Mouse (Mus musculus): Measurements from ENCODE around the gene Abhd8. TPM values are rescaled to one million over a fixed set of nuclear protein-coding genes. Genes with fewer than 3 reads are reported as not detected.

Abhd8 gene
- polyA plus RNA-seq, 1 experiment = 231 TPM

GRCm38 (mm10) chr8:71466198-71466597 lies 2.7 kb upstream of the Abhd8 start:
- TF ChIP-seq CTCF (IDR thresholded peaks at IDR 0.05; ENCODE audit: control insufficient read depth, insufficient read depth, insufficient replicate concordance, low read depth, low read length) (no peak), POLR2A (IDR thresholded peaks at IDR 0.05; ENCODE audit: control insufficient read depth, low read depth, low read length) (no peak)
- no peaks in the 10 kb centered on the region for H3K27me3 ChIP-seq (ENCODE audit: control insufficient read depth, insufficient read depth, low read length)
- H3K4me1 ChIP-seq (ENCODE audit: control insufficient read depth, insufficient read depth, low read length) = peaks cover 34% of the 10 kb centered on the region
- no peaks in the 10 kb centered on the region for H3K36me3 ChIP-seq (ENCODE audit: control insufficient read depth, insufficient read depth, low read length)
- H3K4me3 ChIP-seq (ENCODE audit: control insufficient read depth, low read depth, low read length) = no peak overlapping the region
- no peak overlapping the region for H3K27ac ChIP-seq (ENCODE audit: control insufficient read depth, insufficient read depth, low read depth, low read length)

GRCm38 (mm10) chr8:71465733-71466132 lies 2.3 kb upstream of the Abhd8 start:
- Histone ChIP-seq H3K4me3 (ENCODE audit: control insufficient read depth, low read depth, low read length) (no peak overlapping the region), H3K4me1 (ENCODE audit: control insufficient read depth, insufficient read depth, low read length) (peaks cover 36% of the 10 kb centered on the region), H3K27ac (ENCODE audit: control insufficient read depth, insufficient read depth, low read depth, low read length) (no peak overlapping the region), H3K27me3 (ENCODE audit: control insufficient read depth, insufficient read depth, low read length) (no peaks in the 10 kb centered on the region), H3K36me3 (ENCODE audit: control insufficient read depth, insufficient read depth, low read length) (no peaks in the 10 kb centered on the region)
- TF ChIP-seq CTCF (IDR thresholded peaks at IDR 0.05; ENCODE audit: control insufficient read depth, insufficient read depth, insufficient replicate concordance, low read depth, low read length) (no peak), POLR2A (IDR thresholded peaks at IDR 0.05; ENCODE audit: control insufficient read depth, low read depth, low read length) (no peak)

- Histone ChIP-seq H3K4me1 (ENCODE audit: control insufficient read depth, insufficient read depth, low read length) (peaks cover 34% of the 10 kb centered on the region), H3K27ac (ENCODE audit: control insufficient read depth, insufficient read depth, low read depth, low read length) (peak within 1 kb of the TSS; percentile 94)
- peak; percentile 89 for TF ChIP-seq CTCF (IDR thresholded peaks at IDR 0.05; ENCODE audit: control insufficient read depth, insufficient read depth, insufficient replicate concordance, low read depth, low read length)
- TF ChIP-seq POLR2A (IDR thresholded peaks at IDR 0.05; ENCODE audit: control insufficient read depth, low read depth, low read length) = peak; percentile 42
Observed at GRCm38 (mm10) chr8:71464513-71465500, 1.4 kb upstream of the Abhd8 start, which contains the start of gene Mrpl34. Gene Mrpl34, plus strand, starts transcription at chr8:71464959.

GRCm38 (mm10) chr8:71462786-71463185 lies 669 bp downstream of the Abhd8 start:
- peak overlapping the region; percentile 94 for H3K27ac ChIP-seq (ENCODE audit: control insufficient read depth, insufficient read depth, low read depth, low read length)
- TF ChIP-seq CTCF (IDR thresholded peaks at IDR 0.05; ENCODE audit: control insufficient read depth, insufficient read depth, insufficient replicate concordance, low read depth, low read length) (no peak), POLR2A (IDR thresholded peaks at IDR 0.05; ENCODE audit: control insufficient read depth, low read depth, low read length) (peak; percentile 37; the same call in 1 of the 2 replicates)
- H3K4me1 ChIP-seq (ENCODE audit: control insufficient read depth, insufficient read depth, low read length) = peaks cover 34% of the 10 kb centered on the region
- H3K4me3 ChIP-seq (ENCODE audit: control insufficient read depth, low read depth, low read length) = peak overlapping the region; percentile 97
- no peaks in the 10 kb centered on the region for H3K27me3 ChIP-seq (ENCODE audit: control insufficient read depth, insufficient read depth, low read length)
- no peaks in the 10 kb centered on the region for H3K36me3 ChIP-seq (ENCODE audit: control insufficient read depth, insufficient read depth, low read length)

More at GRCm38 (mm10) chr8:71464513-71465500, 1.4 kb upstream of the Abhd8 start, which contains the start of gene Mrpl34:
- peak within 1 kb of the TSS; percentile 97 for H3K4me3 ChIP-seq (ENCODE audit: control insufficient read depth, low read depth, low read length)
- no peaks in the 10 kb centered on the region for H3K36me3 ChIP-seq (ENCODE audit: control insufficient read depth, insufficient read depth, low read length)
- H3K27me3 ChIP-seq (ENCODE audit: control insufficient read depth, insufficient read depth, low read length) = no peaks in the 10 kb centered on the region

GRCm38 (mm10) chr8:71462191-71462590 lies 1.3 kb downstream of the Abhd8 start:
- no peaks in the 10 kb centered on the region for H3K36me3 ChIP-seq (ENCODE audit: control insufficient read depth, insufficient read depth, low read length)

GRCm38 (mm10) chr8:71461152-71461840 lies 2.2 kb downstream of the Abhd8 start:
- Histone ChIP-seq H3K27me3 (ENCODE audit: control insufficient read depth, insufficient read depth, low read length) (no peaks in the 10 kb centered on the region), H3K36me3 (ENCODE audit: control insufficient read depth, insufficient read depth, low read length) (no peaks in the 10 kb centered on the region), H3K4me1 (ENCODE audit: control insufficient read depth, insufficient read depth, low read length) (peaks cover 37% of the 10 kb centered on the region), H3K27ac (ENCODE audit: control insufficient read depth, insufficient read depth, low read depth, low read length) (no peak overlapping the region), H3K4me3 (ENCODE audit: control insufficient read depth, low read depth, low read length) (peak overlapping the region; percentile 13)
- no peak for TF ChIP-seq POLR2A (IDR thresholded peaks at IDR 0.05; ENCODE audit: control insufficient read depth, low read depth, low read length)
- TF ChIP-seq CTCF (IDR thresholded peaks at IDR 0.05; ENCODE audit: control insufficient read depth, insufficient read depth, insufficient replicate concordance, low read depth, low read length) = no peak

More at GRCm38 (mm10) chr8:71462191-71462590, 1.3 kb downstream of the Abhd8 start:
- Histone ChIP-seq H3K4me1 (ENCODE audit: control insufficient read depth, insufficient read depth, low read length) (peaks cover 37% of the 10 kb centered on the region), H3K27me3 (ENCODE audit: control insufficient read depth, insufficient read depth, low read length) (no peaks in the 10 kb centered on the region), H3K27ac (ENCODE audit: control insufficient read depth, insufficient read depth, low read depth, low read length) (no peak overlapping the region; the same call in 1 of the 2 replicates), H3K4me3 (ENCODE audit: control insufficient read depth, low read depth, low read length) (peak overlapping the region; percentile 97)
- no peak for TF ChIP-seq CTCF (IDR thresholded peaks at IDR 0.05; ENCODE audit: control insufficient read depth, insufficient read depth, insufficient replicate concordance, low read depth, low read length)
- no peak for TF ChIP-seq POLR2A (IDR thresholded peaks at IDR 0.05; ENCODE audit: control insufficient read depth, low read depth, low read length)

- TF ChIP-seq CTCF (IDR thresholded peaks at IDR 0.05; ENCODE audit: control insufficient read depth, insufficient read depth, insufficient replicate concordance, low read depth, low read length) = no peak
- TF ChIP-seq POLR2A (IDR thresholded peaks at IDR 0.05; ENCODE audit: control insufficient read depth, low read depth, low read length) = no peak
- H3K4me1 ChIP-seq (ENCODE audit: control insufficient read depth, insufficient read depth, low read length) = peaks cover 37% of the 10 kb centered on the region
- no peaks in the 10 kb centered on the region for H3K27me3 ChIP-seq (ENCODE audit: control insufficient read depth, insufficient read depth, low read length)
- no peaks in the 10 kb centered on the region for H3K36me3 ChIP-seq (ENCODE audit: control insufficient read depth, insufficient read depth, low read length)
- no peak overlapping the region for H3K4me3 ChIP-seq (ENCODE audit: control insufficient read depth, low read depth, low read length)
- no peak overlapping the region for H3K27ac ChIP-seq (ENCODE audit: control insufficient read depth, insufficient read depth, low read depth, low read length)
Observed at GRCm38 (mm10) chr8:71460716-71461115, 2.7 kb downstream of the Abhd8 start.
